In the genomic region with DNA sequence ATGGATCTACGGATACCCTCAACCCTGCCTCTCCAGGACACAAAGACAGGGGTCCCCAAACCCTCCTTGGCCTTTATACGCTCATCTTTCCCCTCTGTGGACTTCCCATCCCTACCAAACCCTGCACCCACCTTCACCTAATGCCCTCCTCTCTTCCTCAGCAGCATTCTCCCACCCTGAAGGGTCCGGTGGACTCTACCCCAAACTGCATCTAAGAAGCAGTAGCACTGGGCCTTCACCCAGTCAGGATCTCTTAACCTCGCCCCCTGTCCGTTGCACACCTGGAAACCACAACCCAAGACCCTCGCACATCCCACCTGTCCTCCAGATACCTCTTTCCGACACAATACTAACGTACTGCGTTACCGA, we compare ENCODE assay signal across 7 mouse cellular contexts. TPM values are rescaled to one million over a fixed set of nuclear protein-coding genes. Genes with fewer than 3 reads are reported as not detected.
DNase-seq lines count a peak whose midpoint lies in the region; ATAC-seq and TF ChIP-seq lines count a peak whose summit lies in the region.

No protein-coding gene starts in this region.

- H3K4me2 ChIP-seq in lung, postnatal 0 days (replicated peaks; ENCODE audit: low read depth, low read length), result peak overlapping the region; percentile 98
- peak overlapping the region; percentile 95 for H3K4me2 ChIP-seq in forebrain, embryonic 14.5 days (ENCODE audit: low read length)
- H3K4me2 ChIP-seq in limb, embryonic 13.5 days (replicated peaks), result peak overlapping the region; percentile 93
- peak overlapping the region; percentile 98 for H3K4me2 ChIP-seq in stomach, embryonic 14.5 days (replicated peaks; ENCODE audit: low read depth, low read length)

- no peak for TF ChIP-seq EP300 in lung, postnatal 0 days (IDR thresholded peaks at IDR 0.05)

- no peak for TF ChIP-seq CTCF in lung, postnatal 0 days (IDR thresholded peaks at IDR 0.05)

- DNase-seq in lung, postnatal 0 days (ENCODE audit: low spot score), result no peak
- DNase-seq in lung, postnatal 36 days, result no peak
- no peak for DNase-seq in forebrain, embryonic 14.5 days (ENCODE audit: low spot score)
- DNase-seq in thymus, postnatal 0 days (ENCODE audit: low spot score), result no peak
- DNase-seq in MN1 (ENCODE audit: low spot score), result no peak

- peaks cover 4% of the 10 kb centered on the region; the same call in 1 of the 2 replicates for H3K4me1 ChIP-seq in lung, postnatal 0 days (ENCODE audit: insufficient read depth, low read depth, low read length)
- peaks cover 7% of the 10 kb centered on the region for H3K4me1 ChIP-seq in forebrain, embryonic 14.5 days (ENCODE audit: control insufficient read depth, insufficient read depth, low read length)
- H3K4me1 ChIP-seq in limb, embryonic 13.5 days, result peaks cover 12% of the 10 kb centered on the region
- no peaks in the 10 kb centered on the region for H3K4me1 ChIP-seq in stomach, embryonic 14.5 days (ENCODE audit: control insufficient read depth, insufficient read depth, low read length)

- peak overlapping the region; percentile 34 for H3K9ac ChIP-seq in lung, postnatal 0 days (replicated peaks; ENCODE audit: low read depth)
- peak overlapping the region; percentile 71 for H3K9ac ChIP-seq in forebrain, embryonic 14.5 days (ENCODE audit: low read length)
- peak overlapping the region; percentile 84 for H3K9ac ChIP-seq in limb, embryonic 13.5 days
- peak overlapping the region; percentile 57; the same call in 1 of the 2 replicates for H3K9ac ChIP-seq in stomach, embryonic 14.5 days (replicated peaks; ENCODE audit: low read depth, low read length)

- WGBS in lung, postnatal 0 days, result 24% methylated on average over 10 of the region's 10 CpGs
- 18% methylated on average over 10 of the region's 10 CpGs for WGBS in forebrain, embryonic 14.5 days
- 19% methylated on average over 10 of the region's 10 CpGs for WGBS in limb, embryonic 13.5 days
- WGBS in stomach, embryonic 14.5 days, result 18% methylated on average over 10 of the region's 10 CpGs

- no peak for ATAC-seq in lung, postnatal 0 days
- no peak for ATAC-seq in forebrain, embryonic 14.5 days
- ATAC-seq in limb, embryonic 13.5 days (ENCODE audit: low FRiP score, low read depth), result peak; percentile 4; the same call in 1 of the 2 replicates
- 0 out of 2 replicates have a peak, but pooled peaks have one; percentile 25 for ATAC-seq in stomach, embryonic 14.5 days (ENCODE audit: insufficient number of reproducible peaks, insufficient read depth, low FRiP score, low read depth)

- H3K36me3 ChIP-seq in lung, postnatal 0 days (ENCODE audit: insufficient read depth, low read length), result no peaks in the 10 kb centered on the region
- H3K36me3 ChIP-seq in forebrain, embryonic 14.5 days (ENCODE audit: control insufficient read depth, insufficient read depth, low read length), result peaks cover 4% of the 10 kb centered on the region
- peaks cover 7% of the 10 kb centered on the region for H3K36me3 ChIP-seq in limb, embryonic 13.5 days
- H3K36me3 ChIP-seq in stomach, embryonic 14.5 days (ENCODE audit: control insufficient read depth, insufficient read depth, low read length), result no peaks in the 10 kb centered on the region

- H3K4me3 ChIP-seq in lung, postnatal 0 days (ENCODE audit: low read depth, low read length), result peak overlapping the region; percentile 58
- H3K4me3 ChIP-seq in forebrain, embryonic 14.5 days (ENCODE audit: low read depth, low read length), result peak overlapping the region; percentile 56
- H3K4me3 ChIP-seq in limb, embryonic 13.5 days, result peak overlapping the region; percentile 71
- H3K4me3 ChIP-seq in stomach, embryonic 14.5 days (ENCODE audit: low read depth, low read length), result peak overlapping the region; percentile 70

- H3K27ac ChIP-seq in lung, postnatal 0 days (ENCODE audit: low read length), result no peak overlapping the region
- no peak overlapping the region for H3K27ac ChIP-seq in forebrain, embryonic 14.5 days (ENCODE audit: low read depth, low read length)
- no peak overlapping the region for H3K27ac ChIP-seq in limb, embryonic 13.5 days
- no peak overlapping the region for H3K27ac ChIP-seq in stomach, embryonic 14.5 days (ENCODE audit: low read length)

- no peaks in the 10 kb centered on the region for H3K9me3 ChIP-seq in lung, postnatal 0 days (ENCODE audit: low read length)
- no peaks in the 10 kb centered on the region for H3K9me3 ChIP-seq in forebrain, embryonic 14.5 days (replicated peaks; ENCODE audit: control insufficient read depth, low read length)
- no peaks in the 10 kb centered on the region for H3K9me3 ChIP-seq in limb, embryonic 13.5 days
- no peaks in the 10 kb centered on the region for H3K9me3 ChIP-seq in stomach, embryonic 14.5 days (ENCODE audit: control insufficient read depth, low read depth, low read length)

- no peaks in the 10 kb centered on the region for H3K27me3 ChIP-seq in lung, postnatal 0 days (replicated peaks; ENCODE audit: insufficient read depth, low read length)
- H3K27me3 ChIP-seq in forebrain, embryonic 14.5 days (replicated peaks; ENCODE audit: control insufficient read depth, insufficient read depth, low read length), result no peaks in the 10 kb centered on the region
- no peaks in the 10 kb centered on the region for H3K27me3 ChIP-seq in limb, embryonic 13.5 days
- H3K27me3 ChIP-seq in stomach, embryonic 14.5 days (ENCODE audit: control insufficient read depth, insufficient read depth, low read length), result no peaks in the 10 kb centered on the region

RNA-seq across cellular contexts. Expression of gene Zscan18, which starts 23.7 kb away (rescaled TPM):
- polyA plus RNA-seq in lung, postnatal 0 days (2015; fragmentation: Nextera tagmentation; extraction: Ambion mirVana), result 1.3 and 2.0 TPM in 2 replicates
- polyA plus RNA-seq in forebrain, embryonic 14.5 days (2014; fragmentation: Nextera tagmentation; extraction: Ambion mirVana), result 15.7 and 20.6 TPM in 2 replicates
- polyA plus RNA-seq in limb, embryonic 13.5 days (2015; fragmentation: Nextera tagmentation; extraction: Ambion mirVana), result 13.2 and 14.4 TPM in 2 replicates
- 8.2 and 10.5 TPM in 2 replicates for polyA plus RNA-seq in stomach, embryonic 14.5 days (2014; fragmentation: Nextera tagmentation; extraction: Ambion mirVana)
- 1.2 and 1.5 TPM in 2 replicates for polyA plus RNA-seq in thymus, postnatal 0 days (2015; fragmentation: Nextera tagmentation; extraction: Ambion mirVana)

RNA-seq across cellular contexts. Expression of gene Zfp329, which starts 38.9 kb away (rescaled TPM):
- 7.2 and 8.5 TPM in 2 replicates for polyA plus RNA-seq in lung, postnatal 0 days (2015; fragmentation: Nextera tagmentation; extraction: Ambion mirVana)
- polyA plus RNA-seq in forebrain, embryonic 14.5 days (2014; fragmentation: Nextera tagmentation; extraction: Ambion mirVana), result 16.1 and 23.6 TPM in 2 replicates
- 17.5 TPM in 2 replicates for polyA plus RNA-seq in limb, embryonic 13.5 days (2015; fragmentation: Nextera tagmentation; extraction: Ambion mirVana)
- polyA plus RNA-seq in stomach, embryonic 14.5 days (2014; fragmentation: Nextera tagmentation; extraction: Ambion mirVana), result 23.9 and 24.4 TPM in 2 replicates
- 11.0 and 17.6 TPM in 2 replicates for polyA plus RNA-seq in thymus, postnatal 0 days (2015; fragmentation: Nextera tagmentation; extraction: Ambion mirVana)

RNA-seq across cellular contexts. Expression of gene Vmn2r56, which starts 45.0 kb away (rescaled TPM):
- polyA plus RNA-seq in lung, postnatal 0 days (2015; fragmentation: Nextera tagmentation; extraction: Ambion mirVana), result not detected in 2 replicates
- polyA plus RNA-seq in forebrain, embryonic 14.5 days (2014; fragmentation: Nextera tagmentation; extraction: Ambion mirVana), result not detected in 2 replicates
- polyA plus RNA-seq in limb, embryonic 13.5 days (2015; fragmentation: Nextera tagmentation; extraction: Ambion mirVana), result not detected in 2 replicates
- polyA plus RNA-seq in stomach, embryonic 14.5 days (2014; fragmentation: Nextera tagmentation; extraction: Ambion mirVana), result not detected in 2 replicates
- polyA plus RNA-seq in thymus, postnatal 0 days (2015; fragmentation: Nextera tagmentation; extraction: Ambion mirVana), result not detected in 2 replicates

RNA-seq across cellular contexts. Expression of gene Zfp110, which starts 54.8 kb away (rescaled TPM):
- polyA plus RNA-seq in lung, postnatal 0 days (2015; fragmentation: Nextera tagmentation; extraction: Ambion mirVana), result 26.4 and 28.3 TPM in 2 replicates
- polyA plus RNA-seq in forebrain, embryonic 14.5 days (2014; fragmentation: Nextera tagmentation; extraction: Ambion mirVana), result 29.7 and 38.8 TPM in 2 replicates
- polyA plus RNA-seq in limb, embryonic 13.5 days (2015; fragmentation: Nextera tagmentation; extraction: Ambion mirVana), result 38.8 and 43.6 TPM in 2 replicates
- 29.9 and 35.7 TPM in 2 replicates for polyA plus RNA-seq in stomach, embryonic 14.5 days (2014; fragmentation: Nextera tagmentation; extraction: Ambion mirVana)
- polyA plus RNA-seq in thymus, postnatal 0 days (2015; fragmentation: Nextera tagmentation; extraction: Ambion mirVana), result 34.5 and 36.7 TPM in 2 replicates

Comparison
In these comparisons a context has a peak if more than half of its experiments do, and no peak if none do; other contexts are left out.
1. ATAC-seq: peak in limb, embryonic 13.5 days (single experiment) and stomach, embryonic 14.5 days (single experiment); none in lung, postnatal 0 days (single experiment) and forebrain, embryonic 14.5 days (single experiment).
2. H3K9ac ChIP-seq: peak in every context shown above with its lines; median percentile 84 in limb, embryonic 13.5 days; 71 in forebrain, embryonic 14.5 days; 57 in stomach, embryonic 14.5 days; 34 in lung, postnatal 0 days.
3. Peak in every context shown above with its lines, with median percentiles within 50 percentile points of each other: H3K4me2 ChIP-seq and H3K4me3 ChIP-seq.